Mouse (Mus musculus) lung, adult 2 months (tissue): Measurements from ENCODE around the gene Sh3pxd2a. TPM values are rescaled to one million over a fixed set of nuclear protein-coding genes. Genes with fewer than 3 reads are reported as not detected.

Source experiments
- DNase-seq: peaks from one replicate; pipeline ENCODE4 v3.0.0; 2022
- H3K4me1 ChIP-seq: fragments of 200-500 bp; 2 replicates; pipeline ENCODE4 v1.6.1; 2011; ENCODE audit warnings: low read length; ENCODE audit not compliant: control insufficient read depth, insufficient read depth
- H3K4me3 ChIP-seq: fragments of 200-500 bp; replicated peaks from 2 replicates; pipeline ENCODE3; 2011; ENCODE audit warnings: low read depth, mild to moderate bottlenecking, control low read depth, low read length; ENCODE audit errors: extremely low read depth
- CTCF ChIP-seq: fragments of 200-500 bp; IDR thresholded peaks from 2 replicates; pipeline ENCODE4 v1.5.1; 2011; ENCODE audit warnings: mild to moderate bottlenecking, low read length, control low read depth; ENCODE audit not compliant: insufficient read depth
- POLR2A ChIP-seq: fragments of 200-500 bp; IDR thresholded peaks from 2 replicates; pipeline ENCODE4 v1.6.1; 2011; ENCODE audit warnings: low read depth, mild to moderate bottlenecking, control low read depth, low read length, borderline replicate concordance; ENCODE audit errors: extremely low read depth
- WGBS: fragments of 180-500 bp; shearing (Covaris S2); methylation state at CpG from one replicate; pipeline ENCODE4 v1.1.7; 2018; 5-methylcytosine and 5-hydroxymethylcytosine counted together
- polyA plus RNA-seq: library from polyadenylated mRNA; depleted of rRNA; stranded (reverse); fragments of >200 nt; gene quantifications from 2 replicates; pipeline ENCODE4 v1.2.3, GENCODE M21; 2012

Sh3pxd2a gene
- polyA plus RNA-seq, 1 experiment = 40.9 TPM

GRCm38 (mm10) chr19:47264322-47265092, 199.7 kb downstream of the Sh3pxd2a start:
- no peak overlapping the region for H3K4me3 ChIP-seq
- 48% methylated on average over 11 of the region's 11 CpGs for WGBS
- TF ChIP-seq CTCF (peak; percentile 96), POLR2A (0 out of 2 replicates have a peak, but pooled peaks have one; percentile 3)
- peaks cover 9% of the 10 kb centered on the region for H3K4me1 ChIP-seq
- DNase-seq = peak; percentile 71

DNA sequence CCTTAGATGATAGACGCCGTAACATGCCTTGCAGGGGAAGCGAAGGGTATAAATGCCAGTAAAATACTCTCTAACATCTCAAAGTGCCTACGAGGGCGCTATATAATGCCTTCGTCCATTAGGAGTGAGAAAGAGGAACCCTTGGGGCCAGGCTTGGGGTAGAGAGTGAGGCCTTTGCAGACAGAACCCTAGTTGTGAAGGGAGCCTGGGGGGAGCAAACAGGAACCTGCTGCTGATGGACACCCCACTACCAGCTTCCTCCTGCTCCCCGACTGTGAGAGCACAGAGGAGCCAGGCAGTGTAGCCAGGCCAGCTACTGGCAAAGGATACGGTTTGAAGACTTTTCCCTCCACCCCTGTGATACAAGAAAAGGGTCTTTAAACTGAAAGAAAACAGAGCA, 200.6 kb downstream of the Sh3pxd2a start:
- no peak for DNase-seq
- peaks cover 9% of the 10 kb centered on the region for H3K4me1 ChIP-seq
- H3K4me3 ChIP-seq = no peak overlapping the region
- WGBS = 90% methylated on average over 8 of the region's 8 CpGs
- TF ChIP-seq CTCF (no peak), POLR2A (no peak)

GRCm38 (mm10) chr19:47261196-47261595, 203.0 kb downstream of the Sh3pxd2a start:
- no peak for TF ChIP-seq POLR2A
- no peak for TF ChIP-seq CTCF
- DNase-seq = no peak
- Histone ChIP-seq H3K4me1 (peaks cover 4% of the 10 kb centered on the region; the same call in 1 of the 2 replicates), H3K4me3 (no peak overlapping the region)
- 75% methylated on average over 8 of the region's 8 CpGs for WGBS

- H3K4me1 ChIP-seq = no peaks in the 10 kb centered on the region
- no peak for DNase-seq
- no peak overlapping the region for H3K4me3 ChIP-seq
- TF ChIP-seq CTCF = peak; percentile 74
- TF ChIP-seq POLR2A = no peak
- WGBS = 20% methylated on average over 5 of the region's 5 CpGs
These were observed 204.6 kb downstream of the Sh3pxd2a start for GRCm38 (mm10) chr19:47259581-47259980.

DNA sequence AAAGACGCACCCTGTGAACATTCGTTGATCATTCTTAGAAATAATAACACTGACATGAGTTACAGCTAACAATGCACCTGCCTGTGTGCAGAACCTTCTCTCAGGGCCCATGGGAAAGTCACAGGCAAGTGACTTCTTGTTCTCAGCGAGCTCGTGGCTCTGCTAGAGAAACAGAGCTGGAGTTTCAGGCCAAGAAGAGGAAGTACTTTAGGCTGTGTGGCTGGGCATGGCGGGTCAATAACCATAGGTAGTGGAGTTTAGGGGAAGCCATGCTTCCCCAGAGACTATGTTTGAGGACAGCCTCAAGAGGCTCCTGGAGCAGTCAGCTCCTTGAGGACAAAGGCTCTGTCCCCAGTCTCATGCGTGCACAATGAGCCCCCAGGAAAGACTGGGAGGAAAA, 208.3 kb downstream of the Sh3pxd2a start:
- no peak for DNase-seq
- Histone ChIP-seq H3K4me3 (no peak overlapping the region), H3K4me1 (no peaks in the 10 kb centered on the region)
- TF ChIP-seq POLR2A (no peak), CTCF (no peak)
- WGBS = 51% methylated on average over 6 of the region's 6 CpGs

GRCm38 (mm10) chr19:47255036-47255435, 209.2 kb downstream of the Sh3pxd2a start:
- H3K4me1 ChIP-seq = no peaks in the 10 kb centered on the region
- WGBS = 28% methylated on average over 2 of the region's 2 CpGs
- TF ChIP-seq POLR2A (no peak), CTCF (no peak)
- DNase-seq = no peak
- no peak overlapping the region for H3K4me3 ChIP-seq

DNA sequence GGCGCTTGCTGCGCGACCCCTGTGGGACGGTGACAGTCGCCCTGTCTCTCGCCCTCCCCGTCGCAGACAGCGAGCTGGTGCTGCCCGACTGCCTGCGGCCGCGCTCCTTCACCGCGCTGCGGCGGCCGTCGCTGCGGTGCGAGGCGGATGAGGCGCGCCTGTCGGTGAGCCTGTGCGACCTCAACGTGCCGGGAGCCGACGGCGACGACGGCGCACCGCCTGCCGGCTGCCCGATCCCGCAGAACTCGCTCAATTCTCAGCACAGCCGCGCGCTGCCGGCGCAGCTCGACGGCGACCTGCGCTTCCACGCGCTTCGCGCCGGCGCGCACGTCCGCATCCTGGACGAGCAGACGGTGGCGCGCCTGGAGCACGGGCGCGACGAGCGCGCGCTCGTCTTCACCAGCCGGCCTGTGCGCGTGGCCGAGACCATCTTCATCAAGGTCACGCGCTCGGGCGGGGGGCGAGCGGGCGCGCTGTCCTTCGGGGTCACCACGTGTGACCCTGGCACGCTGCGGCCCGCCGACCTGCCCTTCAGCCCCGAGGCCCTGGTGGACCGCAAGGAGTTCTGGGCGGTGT, 211.1 kb downstream of the Sh3pxd2a start:
- WGBS = 4% methylated on average over 87 of the region's 90 CpGs
- no peaks in the 10 kb centered on the region for H3K4me1 ChIP-seq
- no peak overlapping the region for H3K4me3 ChIP-seq
- no peak for DNase-seq
- no peak for TF ChIP-seq CTCF
- no peak for TF ChIP-seq POLR2A

DNA sequence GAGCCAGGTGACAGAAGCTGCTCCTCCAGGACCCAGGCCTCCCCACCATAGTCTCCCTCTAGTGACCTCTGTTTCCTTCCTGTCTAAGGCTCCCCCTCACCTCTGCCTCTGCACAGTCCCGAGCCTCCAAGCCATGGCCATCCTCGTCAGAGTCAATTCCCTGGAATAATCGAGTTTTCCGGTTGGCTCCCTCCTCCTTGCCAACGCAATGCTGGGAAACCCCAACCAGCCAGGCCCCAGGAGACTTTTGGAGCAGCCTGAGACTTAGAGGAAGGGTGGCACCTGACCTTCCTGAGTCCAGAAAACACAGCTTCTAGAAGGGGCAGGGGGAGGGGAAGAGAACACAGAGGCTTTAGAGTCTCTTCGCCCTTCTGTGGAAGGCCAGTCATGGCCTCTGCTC, 213.3 kb downstream of the Sh3pxd2a start:
- WGBS = 70% methylated on average over 6 of the region's 6 CpGs
- no peak for DNase-seq
- peaks cover 2% of the 10 kb centered on the region for H3K4me1 ChIP-seq
- H3K4me3 ChIP-seq = no peak overlapping the region
- TF ChIP-seq POLR2A (no peak), CTCF (no peak)

DNA sequence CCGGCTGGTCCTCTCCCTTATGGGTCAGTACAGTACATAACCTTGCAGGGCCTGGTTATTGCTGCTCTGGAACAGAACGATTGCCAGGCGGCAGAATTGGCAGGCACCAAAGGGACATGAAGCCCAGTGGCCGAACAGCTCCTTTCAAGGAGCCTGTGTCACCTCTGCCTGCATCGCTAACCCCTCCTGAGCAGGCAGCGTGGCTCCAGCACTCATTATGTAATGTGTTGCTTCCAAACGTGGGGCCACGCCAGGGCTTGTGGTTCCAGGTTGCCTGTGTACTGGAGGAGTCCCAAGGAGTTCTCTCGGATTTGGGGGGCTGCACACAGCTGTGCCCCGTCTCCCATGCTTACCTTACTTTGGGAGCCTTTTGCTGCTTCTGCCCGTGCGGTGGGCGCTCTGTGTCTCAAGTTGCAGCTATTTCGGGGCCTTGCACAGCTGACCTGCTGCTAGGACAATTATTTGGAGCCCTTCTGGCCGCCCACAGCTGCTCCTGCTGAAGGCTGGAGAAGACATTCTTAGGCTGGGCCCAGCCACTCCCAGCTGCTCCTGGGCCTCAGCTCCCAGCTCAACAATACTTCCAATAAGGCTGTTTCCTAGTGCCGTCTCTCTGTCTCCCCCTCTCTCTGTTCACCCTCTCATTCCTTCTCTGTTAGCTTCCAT, 215.2 kb downstream of the Sh3pxd2a start:
- no peak for DNase-seq
- 75% methylated on average over 16 of the region's 16 CpGs for WGBS
- TF ChIP-seq CTCF (no peak), POLR2A (no peak)
- no peak overlapping the region for H3K4me3 ChIP-seq
- H3K4me1 ChIP-seq = peaks cover 2% of the 10 kb centered on the region

DNA sequence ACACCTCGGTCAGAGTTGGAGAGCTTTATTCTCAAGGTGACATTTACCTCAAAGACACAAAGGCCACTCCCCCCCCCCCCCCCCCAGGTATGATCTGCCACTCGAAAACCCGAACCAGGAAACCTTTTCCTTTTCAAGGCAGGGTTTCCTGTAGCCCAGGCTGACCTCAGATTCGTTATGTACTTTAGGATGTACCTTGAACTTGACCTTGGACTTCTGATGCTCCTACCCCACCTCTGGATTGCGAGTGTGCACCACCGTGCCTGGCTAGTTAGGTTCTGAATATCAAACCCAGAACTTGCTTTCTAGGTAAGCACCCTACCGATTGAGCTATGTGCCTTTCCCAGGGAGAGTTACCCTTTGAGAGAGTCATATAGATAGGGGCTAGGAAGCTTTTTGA, 215.9 kb downstream of the Sh3pxd2a start:
- DNase-seq = no peak
- H3K4me1 ChIP-seq = peaks cover 2% of the 10 kb centered on the region
- TF ChIP-seq CTCF = no peak
- WGBS = 56% methylated on average over 7 of the region's 7 CpGs
- H3K4me3 ChIP-seq = no peak overlapping the region
